Mouse (Mus musculus) stomach, postnatal 0 days (tissue): ENCODE data around the gene Hist2h2aa2. TPM values are rescaled to one million over a fixed set of nuclear protein-coding genes. Genes with fewer than 3 reads are reported as not detected.
"Not testable (repeated sequence)": the region's sequence is repeated elsewhere in the genome, so short reads cannot be mapped to it uniquely, and the experiment has no call there.

Source experiments
- ATAC-seq: fragments of 200-750 bp; cut with Nextera tagmentation; 2 replicates; pipeline ENCODE4 v1.8.0; 2017; ENCODE audit not compliant: low FRiP score, low TSS enrichment
- DNase-seq: peaks from one replicate; pipeline ENCODE4 v3.0.0-alpha.2; 2016; ENCODE audit warnings: low spot score
- H3K27ac ChIP-seq: fragments of 300-500 bp; sonication (generic); replicated peaks from 2 replicates; pipeline ENCODE4 v1.5.1; 2014; ENCODE audit warnings: mild to moderate bottlenecking, control low read depth
- H3K27me3 ChIP-seq: fragments of 300-500 bp; sonication (generic); 2 replicates; pipeline ENCODE4 v1.6.1; 2014; ENCODE audit warnings: low read length; ENCODE audit not compliant: control insufficient read depth, insufficient read depth
- H3K36me3 ChIP-seq: fragments of 300-500 bp; sonication (generic); 2 replicates; pipeline ENCODE4 v1.6.1; 2014; ENCODE audit warnings: low read length, mixed read lengths; ENCODE audit not compliant: control insufficient read depth, insufficient read depth
- H3K4me1 ChIP-seq: fragments of 300-500 bp; sonication (generic); replicated peaks from 2 replicates; pipeline ENCODE4 v1.6.1; 2014; ENCODE audit warnings: antibody characterized with exemption; ENCODE audit not compliant: control insufficient read depth, insufficient read depth
- H3K4me2 ChIP-seq: fragments of 300-500 bp; sonication (generic); replicated peaks from 2 replicates; pipeline ENCODE4 v1.6.1; 2014; ENCODE audit warnings: low read depth, mild to moderate bottlenecking, control low read depth, moderate library complexity
- H3K4me3 ChIP-seq: fragments of 300-500 bp; sonication (generic); 2 replicates; pipeline ENCODE4 v1.5.1; 2014; ENCODE audit warnings: low read depth, low read length, control low read depth
- H3K9ac ChIP-seq: fragments of 300-500 bp; sonication (generic); 2 replicates; pipeline ENCODE4 v1.6.1; 2014; ENCODE audit warnings: mild to moderate bottlenecking, low read length, control low read depth, mixed read lengths
- H3K9me3 ChIP-seq: fragments of 300-500 bp; sonication (generic); 2 replicates; pipeline ENCODE4 v1.6.1; 2016; ENCODE audit warnings: low read length; ENCODE audit not compliant: control insufficient read depth
- CTCF ChIP-seq: IDR thresholded peaks from 2 replicates; pipeline ENCODE4 v1.5.1; 2016; ENCODE audit warnings: antibody characterized with exemption, low read depth, mild to moderate bottlenecking, moderate library complexity
- EP300 ChIP-seq: optimal IDR thresholded peaks from 2 replicates; pipeline ENCODE3; 2016; ENCODE audit warnings: antibody characterized with exemption
- WGBS: fragments of 180-500 bp; shearing (Covaris S2); extraction: QIAGEN DNeasy Blood & Tissue Kit; methylation state at CpG from one replicate; pipeline ENCODE4 v1.1.7; 2014; 5-methylcytosine and 5-hydroxymethylcytosine counted together
- polyA plus RNA-seq: library from polyadenylated mRNA; unstranded; fragments of >200 nt; fragmentation: Nextera tagmentation; extraction: Ambion mirVana; gene quantifications from 2 replicates; pipeline ENCODE4 v1.2.1, GENCODE M21; 2015

Gene Hist2h2aa2
- polyA plus RNA-seq: 218 and 246 TPM in 2 replicates

DNA sequence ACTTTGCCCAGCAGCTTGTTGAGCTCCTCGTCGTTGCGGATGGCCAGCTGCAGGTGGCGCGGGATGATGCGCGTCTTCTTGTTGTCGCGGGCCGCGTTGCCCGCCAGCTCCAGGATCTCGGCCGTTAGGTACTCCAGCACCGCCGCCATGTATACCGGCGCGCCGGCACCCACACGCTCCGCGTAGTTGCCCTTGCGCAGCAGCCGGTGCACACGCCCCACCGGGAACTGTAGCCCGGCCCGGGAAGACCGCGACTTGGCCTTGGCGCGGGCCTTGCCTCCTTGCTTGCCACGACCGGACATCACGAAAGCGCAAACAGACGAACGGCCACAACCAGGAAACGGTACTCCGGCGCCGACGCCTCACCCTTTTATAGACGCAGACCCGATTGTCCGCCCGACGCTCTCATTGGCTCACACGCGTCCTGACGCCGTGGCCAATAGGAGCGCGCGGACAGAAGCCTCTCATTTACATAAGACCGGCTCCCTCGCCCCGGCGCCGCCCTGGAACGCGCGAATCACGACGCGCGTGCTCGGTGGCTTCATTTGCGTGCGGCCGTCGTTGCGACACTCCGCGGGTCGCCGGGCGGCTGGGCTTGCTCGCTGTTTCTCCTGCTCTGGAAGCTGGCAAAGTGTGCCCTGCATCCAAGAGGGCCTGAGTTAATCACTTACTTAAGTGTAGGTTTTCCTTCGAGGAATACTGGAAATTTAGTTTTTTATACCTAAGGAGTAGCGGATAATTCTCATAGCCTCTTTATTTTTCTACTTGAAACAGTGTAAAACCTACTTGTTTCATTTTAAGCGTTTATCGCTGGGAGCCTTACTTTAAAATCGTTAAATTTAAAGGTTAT is at the start of gene Hist2h2aa2:
Hist2h2aa2 (minus strand) TSS at position 328 of the 850 bp plus-strand sequence.
- 5% methylated on average over 19 of the region's 85 CpGs for WGBS
- not testable (repeated sequence) for H3K27me3 ChIP-seq, H3K4me1 ChIP-seq, H3K9me3 ChIP-seq, H3K36me3 ChIP-seq
- 0 out of 2 replicates have a peak within 1 kb of the TSS, but pooled peaks have one; percentile 35 for H3K9ac ChIP-seq
- H3K4me3 ChIP-seq: peak within 1 kb of the TSS; percentile 27
- ATAC-seq (peak; percentile 87), DNase-seq (peak; percentile 76)
- peak within 1 kb of the TSS; percentile 65 for H3K27ac ChIP-seq
- H3K4me2 ChIP-seq: peak within 1 kb of the TSS; percentile 30

DNA sequence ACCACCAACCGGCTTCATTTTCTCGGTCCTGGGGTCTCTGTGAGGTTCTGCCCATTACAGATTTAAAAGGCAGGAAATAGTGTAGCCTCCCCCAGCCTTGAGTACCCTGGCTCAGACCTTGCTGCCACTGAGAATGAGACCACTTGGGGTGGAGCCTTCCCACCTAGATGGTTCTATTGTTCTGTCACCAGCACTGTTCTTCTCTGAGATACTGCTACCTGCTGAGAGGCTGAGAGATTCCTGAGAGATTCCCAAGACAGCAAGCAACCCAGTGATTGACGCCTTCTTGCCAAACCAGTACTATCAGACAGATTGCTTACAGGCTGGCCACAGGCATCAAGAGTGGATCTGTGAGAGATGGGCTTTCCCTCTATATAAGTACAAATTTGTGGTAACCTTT is 49.1 kb upstream of the Hist2h2aa2 start:
- no peak overlapping the region for H3K4me2 ChIP-seq
- H3K9ac ChIP-seq: no peak overlapping the region
- no peaks in the 10 kb centered on the region for H3K9me3 ChIP-seq
- H3K4me3 ChIP-seq: no peak overlapping the region
- no peaks in the 10 kb centered on the region for H3K4me1 ChIP-seq
- ATAC-seq (no peak), DNase-seq (no peak)
- no peaks in the 10 kb centered on the region for H3K36me3 ChIP-seq
- WGBS: 71% methylated on average over 3 of the region's 3 CpGs
- no peak for TF ChIP-seq EP300
- no peaks in the 10 kb centered on the region for H3K27me3 ChIP-seq
- H3K27ac ChIP-seq: no peak overlapping the region

- not testable (repeated sequence) for H3K4me2 ChIP-seq, H3K4me1 ChIP-seq, ATAC-seq, H3K36me3 ChIP-seq, H3K9ac ChIP-seq, H3K27ac ChIP-seq, H3K27me3 ChIP-seq, H3K4me3 ChIP-seq, H3K9me3 ChIP-seq, DNase-seq
- WGBS: 86% methylated on average over 11 of the region's 11 CpGs
- TF ChIP-seq CTCF: peak; percentile 85; the same call in 1 of the 2 replicates
Observed at GRCm38 (mm10) chr3:96287334-96287733, 47.3 kb upstream of the Hist2h2aa2 start.

- Histone ChIP-seq H3K4me3 (no peak overlapping the region), H3K4me2 (no peak overlapping the region), H3K4me1 (no peaks in the 10 kb centered on the region), H3K9me3 (no peaks in the 10 kb centered on the region), H3K27me3 (no peaks in the 10 kb centered on the region), H3K27ac (no peak overlapping the region), H3K36me3 (no peaks in the 10 kb centered on the region), H3K9ac (no peak overlapping the region)
- WGBS: 10% methylated on average over 4 of the region's 4 CpGs
- peak; percentile 75 for TF ChIP-seq CTCF
- TF ChIP-seq EP300: no peak
- no peak for DNase-seq
- ATAC-seq: no peak
Observed at GRCm38 (mm10) chr3:96284457-96284856, 44.4 kb upstream of the Hist2h2aa2 start.

- ATAC-seq (no peak), DNase-seq (no peak)
- WGBS: 65% methylated on average over 6 of the region's 6 CpGs
- TF ChIP-seq CTCF (no peak), EP300 (no peak)
- no peaks in the 10 kb centered on the region for H3K36me3 ChIP-seq
- H3K4me3 ChIP-seq: no peak overlapping the region
- H3K9ac ChIP-seq: no peak overlapping the region
- H3K4me2 ChIP-seq: no peak overlapping the region
- no peak overlapping the region for H3K27ac ChIP-seq
- no peaks in the 10 kb centered on the region for H3K9me3 ChIP-seq
- H3K4me1 ChIP-seq: no peaks in the 10 kb centered on the region
- no peaks in the 10 kb centered on the region for H3K27me3 ChIP-seq
Observed at GRCm38 (mm10) chr3:96280660-96281059, 40.6 kb upstream of the Hist2h2aa2 start.
